Mouse (Mus musculus) heart, postnatal 0 days (tissue): ENCODE results near the gene Phlpp2.

Experiments
- CTCF ChIP-seq: IDR thresholded peaks from 2 replicates; pipeline ENCODE4 v1.5.1; 2016; ENCODE audit warnings: antibody characterized with exemption, control low read depth, low read depth
- EP300 ChIP-seq: IDR thresholded peaks from 2 replicates; pipeline ENCODE4 v1.6.1; 2016; ENCODE audit warnings: antibody characterized with exemption, low read depth

DNA sequence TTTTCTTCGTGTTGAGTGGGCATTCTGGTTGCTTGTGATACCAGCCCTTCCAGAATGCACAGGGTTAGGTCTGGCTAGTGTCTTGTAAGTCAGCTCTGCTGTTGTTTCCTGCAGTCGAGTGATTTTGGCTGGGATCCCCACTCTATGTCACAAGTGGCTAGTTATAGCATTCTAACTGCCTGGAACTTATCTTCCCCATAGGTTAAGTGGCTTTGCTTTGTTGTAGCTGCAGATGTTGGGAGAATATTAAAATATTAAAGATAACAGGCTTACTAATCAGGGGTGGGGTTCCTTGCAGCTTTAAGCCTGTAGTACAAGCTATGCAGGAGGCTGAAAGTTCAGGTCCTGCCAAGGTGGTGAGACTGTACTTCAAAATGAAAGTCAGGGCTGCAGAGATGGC, 20.5 kb upstream of the Phlpp2 start:
- TF ChIP-seq CTCF (no peak), EP300 (no peak)
